Mouse (Mus musculus): ENCODE results near the gene Mlx. TPM values are rescaled to one million over a fixed set of nuclear protein-coding genes. Genes with fewer than 3 reads are reported as not detected.

Mlx gene
- total RNA-seq (2014; fragmentation: Nextera tagmentation) = 40.5 and 43.2 TPM in 2 replicates
- 45.5 and 45.9 TPM in 2 replicates for total RNA-seq (2017)
- 13.0 and 17.8 TPM in 2 replicates for polyA plus RNA-seq (2012)

DNA sequence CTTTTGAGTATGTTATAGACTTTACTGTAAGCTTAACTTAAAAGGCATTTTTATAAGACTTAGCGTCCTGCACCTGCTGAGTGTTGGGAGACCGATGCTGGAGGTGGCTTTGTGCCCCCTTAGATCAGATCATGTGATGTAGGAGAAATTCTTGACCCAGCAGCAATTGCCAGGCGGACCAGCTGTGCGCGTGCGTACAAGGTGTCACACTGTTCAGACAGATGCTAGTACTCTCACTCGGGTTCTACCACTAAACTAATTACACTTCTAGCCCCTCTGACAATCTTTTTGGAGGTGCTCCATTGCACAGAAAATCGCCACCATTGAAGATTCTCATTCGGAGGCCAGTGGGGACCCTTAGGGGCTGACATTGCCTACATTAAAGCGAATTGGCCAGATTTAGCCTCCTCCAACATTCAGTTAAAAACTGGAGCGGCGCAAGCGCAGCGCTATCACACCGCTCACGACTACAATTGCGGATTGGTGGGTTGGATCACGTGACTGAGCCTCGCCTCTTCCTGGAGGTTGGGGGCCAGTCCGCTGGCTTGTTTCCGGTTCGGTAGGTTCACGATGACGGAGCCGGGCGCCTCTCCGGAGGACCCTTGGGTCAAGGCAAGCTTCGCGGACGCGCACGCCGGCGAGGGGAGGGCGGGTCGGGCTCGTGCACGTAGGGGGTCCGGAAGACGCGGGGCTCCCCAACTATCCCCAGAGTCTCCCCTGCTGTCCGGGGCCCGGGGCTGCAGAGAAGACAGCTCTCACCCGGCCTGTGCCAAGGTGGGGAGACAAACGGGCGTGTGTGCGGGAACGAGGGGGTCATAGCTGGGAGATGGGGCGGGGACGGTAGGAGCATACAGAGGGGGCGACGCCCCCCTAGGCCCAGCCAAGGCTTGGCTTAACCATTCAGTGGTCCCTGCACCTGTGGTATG, at the start of gene Mlx:
Gene Mlx, plus strand, starts transcription at position 522 of the 926 bp plus-strand sequence.
- peak; percentile 71 for ATAC-seq (ENCODE audit: extremely low read depth, insufficient number of reproducible peaks, low FRiP score, poor library complexity, severe bottlenecking)
- peaks cover 76% of the 10 kb centered on the region for H3K4me1 ChIP-seq (ENCODE audit: insufficient read depth, low read depth, low read length)
- no peaks in the 10 kb centered on the region for H3K9me3 ChIP-seq (replicated peaks)
- H3K27me3 ChIP-seq (ENCODE audit: insufficient read depth, low read length) = no peaks in the 10 kb centered on the region
- TF ChIP-seq POLR2AphosphoS5 (IDR thresholded peaks at IDR 0.05; ENCODE audit: insufficient replicate concordance, low read depth, low read length) (no peak), GATA1 (IDR thresholded peaks at IDR 0.05; ENCODE audit: borderline replicate concordance, low read length) (no peak), GATA2 (IDR thresholded peaks at IDR 0.05; ENCODE audit: borderline replicate concordance, low read depth, low read length) (no peak), TAL1 (conservative IDR thresholded peaks at IDR 0.05; ENCODE audit: low read depth, low read length) (no peak), CTCF (IDR thresholded peaks at IDR 0.05; ENCODE audit: low read depth, low read length) (no peak)
- peaks cover 80% of the 10 kb centered on the region for H3K36me3 ChIP-seq (replicated peaks)
- peak; percentile 93 for DNase-seq (ENCODE audit: low spot score)
- H3K4me3 ChIP-seq (ENCODE audit: low read depth, low read length) = peak within 1 kb of the TSS; percentile 80

DNA sequence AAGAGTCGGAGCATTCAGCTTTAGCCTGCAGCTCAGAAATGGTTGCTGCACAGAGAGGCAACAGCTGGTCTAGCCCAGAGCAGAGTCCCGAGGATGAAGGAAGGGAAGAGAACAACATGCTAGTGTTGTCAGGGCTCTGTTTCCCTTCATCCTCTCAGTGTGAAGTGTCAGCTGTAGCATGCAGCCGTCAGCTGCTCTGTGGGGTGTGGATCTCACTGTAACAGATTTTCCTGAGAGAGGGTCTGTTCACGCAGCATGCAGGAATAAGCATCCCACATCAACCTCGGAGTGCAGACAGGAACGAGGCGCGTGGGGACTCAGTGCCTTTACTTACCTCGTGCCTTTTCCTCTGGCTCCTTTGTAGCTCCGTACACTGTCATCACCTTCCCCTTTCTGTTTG, 49.3 kb upstream of the Mlx start:
- H3K4me3 ChIP-seq (ENCODE audit: low read depth, low read length) = no peak overlapping the region
- no peaks in the 10 kb centered on the region for H3K9me3 ChIP-seq (replicated peaks)
- DNase-seq (ENCODE audit: low spot score) (no peak), ATAC-seq (ENCODE audit: extremely low read depth, insufficient number of reproducible peaks, low FRiP score, poor library complexity, severe bottlenecking) (no peak)
- peaks cover 96% of the 10 kb centered on the region for H3K36me3 ChIP-seq (replicated peaks)
- H3K27me3 ChIP-seq (ENCODE audit: insufficient read depth, low read length) = no peaks in the 10 kb centered on the region
- TF ChIP-seq POLR2AphosphoS5 (IDR thresholded peaks at IDR 0.05; ENCODE audit: insufficient replicate concordance, low read depth, low read length) (no peak), GATA1 (IDR thresholded peaks at IDR 0.05; ENCODE audit: borderline replicate concordance, low read length) (no peak), CTCF (IDR thresholded peaks at IDR 0.05; ENCODE audit: low read depth, low read length) (no peak), TAL1 (conservative IDR thresholded peaks at IDR 0.05; ENCODE audit: low read depth, low read length) (no peak), GATA2 (IDR thresholded peaks at IDR 0.05; ENCODE audit: borderline replicate concordance, low read depth, low read length) (no peak)
- H3K4me1 ChIP-seq (ENCODE audit: insufficient read depth, low read depth, low read length) = no peaks in the 10 kb centered on the region

DNA sequence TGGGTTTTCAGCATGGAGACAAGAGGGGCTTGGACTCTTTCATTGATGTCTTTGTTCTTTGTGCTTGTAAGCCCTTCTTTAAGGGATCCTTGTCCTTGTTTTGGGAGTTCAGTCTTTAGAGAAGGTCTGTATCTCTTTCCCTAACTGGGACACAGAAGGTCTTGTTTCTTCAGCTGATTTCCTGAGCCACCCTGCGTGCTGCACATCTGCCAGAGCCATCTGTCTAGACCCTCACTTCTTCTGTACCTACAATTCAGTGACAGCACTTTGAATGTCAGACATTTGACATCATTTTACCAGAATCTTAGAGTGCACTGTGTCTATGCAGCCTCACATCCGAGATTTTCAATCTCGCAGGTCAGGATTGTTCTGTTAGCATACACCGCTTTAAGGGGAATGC, 41.3 kb upstream of the Mlx start:
- H3K36me3 ChIP-seq (replicated peaks) = peaks cover 98% of the 10 kb centered on the region
- H3K4me1 ChIP-seq (ENCODE audit: insufficient read depth, low read depth, low read length) = no peaks in the 10 kb centered on the region
- no peak for TF ChIP-seq GATA2 (IDR thresholded peaks at IDR 0.05; ENCODE audit: borderline replicate concordance, low read depth, low read length)
- no peak for TF ChIP-seq GATA1 (IDR thresholded peaks at IDR 0.05; ENCODE audit: borderline replicate concordance, low read length)
- no peak for TF ChIP-seq POLR2AphosphoS5 (IDR thresholded peaks at IDR 0.05; ENCODE audit: insufficient replicate concordance, low read depth, low read length)
- TF ChIP-seq CTCF (IDR thresholded peaks at IDR 0.05; ENCODE audit: low read depth, low read length) = no peak
- no peak for TF ChIP-seq TAL1 (conservative IDR thresholded peaks at IDR 0.05; ENCODE audit: low read depth, low read length)
- H3K9me3 ChIP-seq (replicated peaks) = no peaks in the 10 kb centered on the region
- no peak overlapping the region for H3K4me3 ChIP-seq (ENCODE audit: low read depth, low read length)
- DNase-seq (ENCODE audit: low spot score) (no peak), ATAC-seq (ENCODE audit: extremely low read depth, insufficient number of reproducible peaks, low FRiP score, poor library complexity, severe bottlenecking) (no peak)
- H3K27me3 ChIP-seq (ENCODE audit: insufficient read depth, low read length) = no peaks in the 10 kb centered on the region

DNA sequence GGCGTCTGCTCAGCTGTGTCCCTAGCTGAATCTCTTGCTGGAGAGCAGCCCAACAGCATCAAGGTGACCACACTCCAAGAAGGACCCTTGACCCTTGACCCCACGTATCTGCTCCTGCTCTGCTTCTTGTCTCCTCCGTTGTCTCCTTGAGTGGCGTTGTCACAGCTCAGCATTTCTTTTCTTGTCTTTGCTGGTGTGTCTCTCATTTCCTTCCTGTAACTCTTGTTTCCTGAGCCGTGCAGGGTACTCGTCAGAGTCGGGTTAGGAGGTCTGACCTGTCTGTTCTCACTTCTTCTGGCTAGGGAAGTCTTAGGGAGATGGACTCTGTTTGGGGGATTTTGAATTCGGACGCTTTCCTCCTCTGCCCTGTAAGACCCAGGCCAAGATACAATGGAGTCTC, 40.6 kb upstream of the Mlx start:
- DNase-seq (ENCODE audit: low spot score) (no peak), ATAC-seq (ENCODE audit: extremely low read depth, insufficient number of reproducible peaks, low FRiP score, poor library complexity, severe bottlenecking) (no peak)
- TF ChIP-seq CTCF (IDR thresholded peaks at IDR 0.05; ENCODE audit: low read depth, low read length) = no peak
- H3K36me3 ChIP-seq (replicated peaks) = peaks cover 99% of the 10 kb centered on the region
- no peaks in the 10 kb centered on the region for H3K4me1 ChIP-seq (ENCODE audit: insufficient read depth, low read depth, low read length)
- no peaks in the 10 kb centered on the region for H3K9me3 ChIP-seq (replicated peaks)
- no peaks in the 10 kb centered on the region for H3K27me3 ChIP-seq (ENCODE audit: insufficient read depth, low read length)
- H3K4me3 ChIP-seq (ENCODE audit: low read depth, low read length) = no peak overlapping the region

DNA sequence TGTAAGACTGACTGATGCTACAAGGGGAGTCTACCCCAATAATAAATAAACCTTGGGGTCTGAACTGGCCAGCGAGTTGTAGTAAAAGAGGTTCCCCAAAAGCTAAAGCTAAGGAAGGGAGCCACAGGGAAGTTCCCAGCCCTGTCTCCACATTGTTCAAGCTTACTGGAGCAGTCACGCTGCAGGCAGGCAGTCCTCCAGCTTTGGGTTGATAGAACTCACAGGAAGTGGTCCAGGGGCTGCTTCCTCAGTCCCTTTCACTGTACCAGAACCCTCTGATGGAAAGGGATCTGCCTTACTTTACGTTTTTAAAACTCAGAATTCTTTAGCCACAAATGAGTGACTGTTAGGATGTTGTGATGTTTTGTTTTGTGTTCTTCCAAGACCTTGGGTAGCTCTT, 39.6 kb upstream of the Mlx start:
- H3K4me3 ChIP-seq (ENCODE audit: low read depth, low read length) = no peak overlapping the region
- no peaks in the 10 kb centered on the region for H3K4me1 ChIP-seq (ENCODE audit: insufficient read depth, low read depth, low read length)
- H3K9me3 ChIP-seq (replicated peaks) = no peaks in the 10 kb centered on the region
- ATAC-seq (ENCODE audit: extremely low read depth, insufficient number of reproducible peaks, low FRiP score, poor library complexity, severe bottlenecking) (no peak), DNase-seq (ENCODE audit: low spot score) (no peak)
- peaks cover 99% of the 10 kb centered on the region for H3K36me3 ChIP-seq (replicated peaks)
- no peaks in the 10 kb centered on the region for H3K27me3 ChIP-seq (ENCODE audit: insufficient read depth, low read length)
- no peak for TF ChIP-seq TAL1 (conservative IDR thresholded peaks at IDR 0.05; ENCODE audit: low read depth, low read length)
- no peak for TF ChIP-seq GATA1 (IDR thresholded peaks at IDR 0.05; ENCODE audit: borderline replicate concordance, low read length)
- TF ChIP-seq CTCF (IDR thresholded peaks at IDR 0.05; ENCODE audit: low read depth, low read length) = no peak
- TF ChIP-seq GATA2 (IDR thresholded peaks at IDR 0.05; ENCODE audit: borderline replicate concordance, low read depth, low read length) = no peak
- TF ChIP-seq POLR2AphosphoS5 (IDR thresholded peaks at IDR 0.05; ENCODE audit: insufficient replicate concordance, low read depth, low read length) = no peak

DNA sequence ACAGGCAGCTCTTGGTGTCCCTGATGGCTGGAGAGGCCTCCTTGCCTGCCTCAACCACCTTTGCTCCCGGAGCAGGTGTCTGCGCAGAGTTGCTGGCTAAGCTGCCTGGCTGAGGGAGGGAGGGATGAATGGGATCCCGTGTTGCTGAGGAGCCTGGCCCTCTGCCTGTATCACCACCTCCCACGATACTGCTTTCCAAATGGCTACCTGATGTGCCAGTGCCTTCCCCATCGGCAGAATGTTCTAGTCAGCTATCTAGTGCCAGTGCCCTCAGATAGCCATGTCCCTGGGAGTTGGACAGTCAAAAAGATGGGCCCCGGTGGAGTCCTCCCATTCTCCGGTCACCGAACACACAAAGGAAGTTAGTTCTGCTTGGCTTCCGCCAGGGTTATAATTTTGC, 36.7 kb upstream of the Mlx start:
- Histone ChIP-seq H3K4me1 (ENCODE audit: insufficient read depth, low read depth, low read length) (peaks cover 14% of the 10 kb centered on the region), H3K27me3 (ENCODE audit: insufficient read depth, low read length) (no peaks in the 10 kb centered on the region), H3K36me3 (replicated peaks) (peaks cover 98% of the 10 kb centered on the region), H3K9me3 (replicated peaks) (no peaks in the 10 kb centered on the region; the same call in 1 of the 2 replicates), H3K4me3 (ENCODE audit: low read depth, low read length) (no peak overlapping the region)
- TF ChIP-seq GATA1 (IDR thresholded peaks at IDR 0.05; ENCODE audit: borderline replicate concordance, low read length) (no peak), CTCF (IDR thresholded peaks at IDR 0.05; ENCODE audit: low read depth, low read length) (no peak), GATA2 (IDR thresholded peaks at IDR 0.05; ENCODE audit: borderline replicate concordance, low read depth, low read length) (no peak), TAL1 (conservative IDR thresholded peaks at IDR 0.05; ENCODE audit: low read depth, low read length) (no peak), POLR2AphosphoS5 (IDR thresholded peaks at IDR 0.05; ENCODE audit: insufficient replicate concordance, low read depth, low read length) (no peak)
- DNase-seq (ENCODE audit: low spot score) (no peak), ATAC-seq (ENCODE audit: extremely low read depth, insufficient number of reproducible peaks, low FRiP score, poor library complexity, severe bottlenecking) (no peak)
